Mouse (Mus musculus) liver, embryonic 14.5 days (tissue): ENCODE results near the gene Cbln1.

Experiments
- CTCF ChIP-seq: IDR thresholded peaks from 2 replicates; pipeline ENCODE4 v1.5.1; 2016; ENCODE audit warnings: antibody characterized with exemption, low read depth, control low read depth
- EP300 ChIP-seq: IDR thresholded peaks from 2 replicates; pipeline ENCODE4 v1.6.1; 2016; ENCODE audit warnings: antibody characterized with exemption, low read depth

GRCm38 (mm10) chr8:87507046-87507445 is 34.6 kb upstream of the Cbln1 start:
- TF ChIP-seq CTCF (no peak), EP300 (no peak)
